Mouse (Mus musculus) cerebellum, postnatal 36 days (tissue): ENCODE results near the gene Natd1.
A peak's percentile ranks its signal among the peaks of the same experiment; 100 is the strongest.

Experiments
- DNase-seq, 2 experiments: peaks; one replicate each; pipeline ENCODE4 v3.0.0; 2021 to 2022; ENCODE audit warnings: mixed read lengths in 2 of 2

Natd1 gene

GRCm38 (mm10) chr11:60914491-60914890 is at the start of gene Natd1:
Natd1 (minus strand) TSS chr11:60914750.
- no peak for DNase-seq

DNA sequence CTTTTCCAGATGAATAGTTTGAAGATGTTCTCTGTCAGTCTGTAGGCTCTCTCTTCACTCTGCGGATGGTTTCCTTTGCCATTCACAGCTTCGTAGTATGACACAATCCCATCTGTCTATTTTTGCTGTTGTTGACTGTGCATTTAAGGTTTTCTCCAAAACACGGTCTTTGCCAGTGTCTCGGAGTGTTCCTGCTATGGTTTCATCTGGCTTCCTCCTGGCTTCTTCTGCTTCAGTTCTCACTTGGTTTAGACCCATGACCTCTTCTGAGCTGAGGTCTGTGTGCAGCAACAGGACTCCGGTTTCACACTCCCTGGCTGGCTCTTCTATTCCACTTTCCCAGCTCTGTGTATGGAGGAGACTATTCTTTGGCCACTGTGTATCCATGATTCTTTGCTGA is 48.2 kb upstream of the Natd1 start:
- no peak for DNase-seq

DNA sequence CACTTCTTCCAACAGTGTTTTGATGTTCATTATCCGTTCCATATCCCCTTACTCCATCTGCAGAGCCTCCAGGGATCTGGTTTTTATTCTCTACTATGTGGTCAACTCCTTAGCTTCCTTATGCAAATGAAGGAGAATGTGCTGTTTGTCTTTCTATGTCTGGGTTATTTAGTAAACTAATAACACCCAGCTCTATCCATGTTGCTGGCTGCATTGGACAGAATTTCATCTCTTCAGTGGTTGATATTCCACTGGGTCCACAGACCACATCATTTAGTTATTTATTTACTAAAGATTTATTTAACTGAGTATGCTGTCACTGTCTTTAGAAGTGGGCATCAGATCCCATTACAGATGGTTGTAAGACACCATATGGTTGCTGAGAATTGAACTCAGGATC is 46.6 kb upstream of the Natd1 start:
- DNase-seq, result no peak

- no peak for DNase-seq
Measured at GRCm38 (mm10) chr11:60958948-60959347, 44.4 kb upstream of the Natd1 start.

DNA sequence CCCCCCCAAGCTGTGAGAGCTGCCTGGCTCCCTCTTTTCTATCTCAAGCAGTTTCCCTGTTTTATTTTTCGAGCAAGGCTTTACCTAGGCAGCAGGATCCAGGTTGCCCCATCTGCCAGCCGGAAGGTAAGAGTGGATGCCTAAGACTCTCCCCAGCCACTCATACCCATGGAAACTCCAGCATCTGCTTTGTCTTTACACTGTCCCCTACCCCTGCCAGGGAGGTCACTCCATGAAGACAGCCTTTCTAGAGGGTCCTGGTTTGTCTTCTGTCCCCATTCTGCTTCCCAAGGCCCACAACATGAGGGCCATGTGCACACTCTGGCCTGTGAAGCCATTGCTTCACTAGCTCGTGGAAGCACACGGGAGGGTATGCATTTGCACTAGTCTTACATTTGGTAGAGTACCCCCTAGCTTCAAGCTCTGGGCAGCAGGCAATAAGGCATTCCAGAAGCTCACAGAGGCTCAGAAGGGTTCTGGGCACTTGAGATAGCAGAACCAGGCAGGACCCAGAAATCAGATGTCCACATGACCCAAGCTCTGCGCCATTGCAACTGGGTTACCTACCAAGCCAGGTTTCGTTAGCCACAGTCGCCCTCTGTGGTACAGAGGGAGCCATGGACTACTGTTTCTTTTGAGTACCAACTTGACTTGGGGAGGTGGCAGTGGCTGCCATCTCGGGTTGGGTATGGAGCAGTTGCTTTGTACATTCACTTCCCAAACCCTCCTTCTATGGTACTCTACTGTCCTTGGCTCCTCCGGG is 41.3 kb upstream of the Natd1 start:
- DNase-seq, result no peak

- no peak for DNase-seq
Measured at GRCm38 (mm10) chr11:60954255-60955104, 39.9 kb upstream of the Natd1 start.

GRCm38 (mm10) chr11:60953803-60954202 is 39.3 kb upstream of the Natd1 start:
- DNase-seq, result peak; percentile 94 to 95

GRCm38 (mm10) chr11:60952986-60953385 is 38.4 kb upstream of the Natd1 start:
- DNase-seq, result no peak

DNA sequence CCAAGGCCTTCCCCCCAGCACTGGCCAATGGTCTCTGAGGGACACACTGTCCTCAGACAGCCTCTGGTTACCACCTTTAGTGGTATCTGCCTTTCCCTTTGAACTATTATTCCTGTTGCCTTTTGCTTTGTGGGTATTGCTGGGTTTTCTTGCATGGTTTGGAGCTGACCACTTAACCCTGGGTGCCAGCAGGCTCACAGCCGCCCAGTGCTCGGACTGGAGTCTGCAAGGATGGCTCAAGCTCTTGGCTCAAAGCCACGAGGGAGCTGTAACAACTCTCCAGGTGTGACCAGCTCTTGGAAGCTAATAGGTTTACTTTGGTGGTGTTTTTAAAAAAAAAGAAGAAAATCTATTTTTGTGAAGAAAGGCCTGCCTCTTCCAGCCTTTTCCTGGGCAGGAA is 37.8 kb upstream of the Natd1 start:
- DNase-seq, result no peak

DNA sequence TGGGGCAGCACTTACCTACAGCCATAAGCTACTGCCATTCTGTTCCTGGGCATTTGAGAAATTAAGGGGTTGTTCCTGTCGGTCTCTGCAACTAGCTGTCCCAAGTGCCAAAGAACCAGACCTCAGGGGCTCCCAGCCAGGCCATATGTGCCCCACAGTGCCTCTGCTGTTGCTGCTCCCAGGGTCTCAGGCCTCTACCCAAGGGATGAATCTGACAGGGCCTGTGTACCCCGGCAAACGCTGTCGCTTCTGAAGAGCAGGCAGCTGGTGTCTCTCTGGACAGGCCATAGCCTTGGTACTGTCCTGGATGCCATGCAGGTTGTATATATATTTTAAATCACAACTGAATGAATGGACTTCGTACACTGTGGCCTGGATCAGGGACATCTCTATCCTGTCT is 37.3 kb upstream of the Natd1 start:
- no peak for DNase-seq

DNA sequence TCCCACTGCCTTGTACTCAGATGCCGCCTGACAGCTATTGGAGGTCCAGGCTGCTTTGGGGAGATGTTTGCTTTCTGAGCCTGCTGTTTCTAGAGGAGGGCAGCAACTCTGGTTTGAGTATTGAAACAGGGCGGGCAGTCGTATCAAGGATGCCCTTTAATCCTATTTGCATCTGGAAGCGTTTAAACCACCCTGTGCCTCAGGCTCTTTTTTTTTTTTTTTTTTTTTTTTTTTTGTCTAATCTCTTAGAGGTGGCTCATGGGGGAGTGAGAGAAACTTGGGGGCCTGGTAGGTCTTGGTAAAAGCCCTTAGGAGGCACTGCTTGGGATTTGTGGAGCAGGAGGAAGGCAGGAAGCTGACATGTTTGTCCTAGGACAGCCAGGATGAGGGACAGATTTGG is 30.5 kb upstream of the Natd1 start:
- no peak for DNase-seq

DNA sequence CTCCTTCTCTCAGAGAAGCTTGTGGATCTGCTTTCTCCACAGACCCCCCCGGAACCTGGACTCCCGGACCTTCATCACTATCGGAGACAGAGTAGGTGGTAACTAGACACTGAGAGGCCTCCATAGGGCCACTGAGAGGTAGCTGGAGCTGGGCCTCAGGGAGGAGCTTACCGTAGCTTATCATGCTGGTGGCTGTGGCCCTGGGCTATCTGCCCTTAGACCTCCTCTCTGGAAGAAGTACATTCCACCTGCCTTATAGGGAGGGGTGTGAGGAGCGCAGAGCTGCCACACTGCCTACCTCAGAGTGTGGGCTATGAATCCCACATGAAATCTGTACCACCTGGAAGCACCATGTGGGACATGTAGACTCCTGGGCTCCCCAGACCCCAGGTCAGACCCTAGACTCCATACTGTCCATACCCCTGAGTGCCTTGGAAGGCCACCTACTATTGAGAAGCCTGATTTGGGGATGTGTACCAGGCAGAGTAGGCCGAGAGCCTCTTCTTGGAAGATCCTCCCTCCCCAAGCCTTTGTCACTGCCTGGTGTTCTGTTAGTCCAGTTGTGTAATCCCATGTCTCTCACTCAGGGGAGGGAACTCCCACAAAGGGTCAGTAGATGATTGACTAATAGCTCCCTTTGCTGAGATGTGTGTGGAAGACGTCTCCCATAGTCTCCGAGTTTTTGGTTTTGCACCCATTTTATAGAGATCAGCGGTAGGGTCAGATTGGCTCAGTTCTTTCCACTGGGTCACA is 27.9 kb upstream of the Natd1 start:
- DNase-seq, result no peak

DNA sequence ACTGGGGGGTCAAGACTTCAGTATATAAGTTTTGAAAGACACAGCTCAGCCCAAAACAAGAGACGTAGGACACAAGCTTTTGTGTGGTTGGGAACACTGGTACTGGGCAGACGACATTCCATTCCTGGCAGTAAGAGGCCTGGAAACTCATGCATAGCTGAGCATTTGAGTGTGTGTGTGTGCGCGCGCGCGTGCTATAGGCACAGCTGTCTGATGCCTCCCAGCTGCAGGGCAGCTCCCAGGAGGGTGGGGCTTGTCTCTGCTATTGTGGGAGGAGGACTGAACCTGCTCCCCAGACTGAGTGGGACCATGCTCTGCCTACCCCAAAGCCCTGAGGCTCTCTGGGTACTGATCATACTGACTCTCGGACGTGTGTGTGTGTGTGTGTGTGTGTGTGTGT is 26.8 kb upstream of the Natd1 start:
- no peak for DNase-seq

DNA sequence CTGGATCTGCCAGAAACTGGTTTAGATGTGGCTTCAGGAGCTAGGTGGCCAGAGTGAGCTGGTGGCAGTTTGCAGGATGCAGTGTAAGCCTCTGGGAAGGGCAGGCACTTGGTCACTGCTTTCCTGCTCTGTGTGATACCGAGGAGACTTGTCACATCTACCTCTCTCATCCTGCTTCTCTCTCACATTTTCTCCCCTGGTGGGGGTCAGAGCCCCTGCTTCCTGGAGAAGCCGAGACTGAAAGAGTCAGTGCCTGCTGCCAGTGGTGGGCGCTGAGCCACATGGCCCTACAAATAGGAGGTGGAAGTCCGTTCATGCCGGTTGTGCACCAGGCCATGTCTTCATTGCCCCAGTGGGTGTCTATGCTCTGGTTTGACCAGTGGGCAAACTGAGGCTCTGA is 26.0 kb upstream of the Natd1 start:
- no peak for DNase-seq

GRCm38 (mm10) chr11:60939487-60939886 is 24.9 kb upstream of the Natd1 start:
- DNase-seq, result peak in 1 of 2 experiments; percentile 19

DNA sequence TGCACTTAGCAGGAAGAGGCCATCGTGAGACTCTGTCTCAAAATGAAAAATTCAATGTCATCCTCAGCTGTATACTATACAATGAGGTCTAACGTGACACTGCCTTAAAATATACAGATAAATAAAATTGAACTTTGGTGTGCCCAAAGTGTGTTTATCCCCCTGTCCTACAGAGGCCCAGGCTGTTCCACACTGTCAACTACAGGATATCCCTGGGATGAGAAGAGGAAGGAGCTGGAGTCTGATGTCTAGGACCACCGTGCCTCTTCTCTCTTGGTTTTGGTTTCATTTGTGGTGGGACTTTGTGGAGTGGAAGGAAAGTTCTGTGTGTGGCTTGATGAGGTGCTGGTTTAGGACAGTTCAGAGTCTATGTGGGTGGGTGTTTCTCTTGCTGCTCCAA is 23.1 kb upstream of the Natd1 start:
- DNase-seq, result no peak

DNA sequence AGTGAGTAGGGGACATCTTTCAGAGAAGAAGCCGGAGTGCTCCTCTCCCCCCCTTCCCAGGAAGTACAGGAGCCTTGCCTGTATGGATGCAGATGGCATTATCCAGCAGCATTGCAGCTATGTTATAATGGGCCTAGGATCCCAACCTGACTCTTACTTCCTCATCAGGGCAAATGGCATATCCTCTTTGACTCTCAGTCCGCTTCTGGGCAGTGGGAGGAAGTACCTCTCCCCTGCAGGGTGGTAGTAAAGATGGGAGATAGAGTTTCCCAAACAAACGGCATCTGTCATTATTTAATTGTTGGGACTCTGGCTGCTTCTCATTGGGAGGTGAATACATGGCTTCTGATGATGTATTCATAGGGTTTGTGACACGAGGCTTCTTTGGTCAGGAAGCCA is 21.4 kb upstream of the Natd1 start:
- no peak for DNase-seq

DNA sequence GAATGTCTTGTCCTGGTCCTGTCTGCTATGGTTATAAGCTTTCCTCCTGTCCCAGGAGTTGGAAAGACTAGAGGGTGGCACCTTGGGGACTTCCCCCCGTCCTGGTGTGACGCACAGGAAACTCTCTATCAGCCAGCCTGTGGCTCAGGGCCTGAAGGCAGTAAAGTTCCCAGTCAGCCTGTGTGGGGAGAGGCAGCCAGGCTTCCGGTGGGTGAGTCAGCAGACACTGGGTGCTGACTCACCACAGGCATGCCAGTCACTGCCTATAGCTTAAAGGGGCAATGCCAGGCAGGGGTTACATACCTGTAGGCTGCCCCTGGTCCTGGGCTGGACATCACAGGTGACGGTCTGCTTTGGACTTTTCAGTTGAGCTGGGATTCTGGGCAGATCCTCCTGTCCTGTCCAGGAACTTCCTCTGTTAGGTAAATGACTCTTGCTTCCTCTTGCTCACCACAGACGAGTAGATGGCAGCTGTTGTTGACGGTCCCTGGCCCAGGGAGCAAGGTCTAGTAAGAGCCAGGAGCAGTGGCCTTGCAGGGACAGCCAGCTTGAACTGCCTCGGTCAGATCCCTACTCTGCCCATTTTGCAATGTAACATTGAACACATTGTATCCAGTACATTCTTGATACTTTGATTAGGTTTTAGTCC is 20.9 kb upstream of the Natd1 start:
- no peak for DNase-seq

- DNase-seq, result no peak
Measured at GRCm38 (mm10) chr11:60934795-60935194, 20.2 kb upstream of the Natd1 start.

- DNase-seq, result no peak
Measured at GRCm38 (mm10) chr11:60933178-60933930, 18.8 kb upstream of the Natd1 start.

GRCm38 (mm10) chr11:60932503-60933020 is 18.0 kb upstream of the Natd1 start:
- no peak for DNase-seq
